Mouse (Mus musculus) kidney, postnatal 36 days (tissue): ENCODE data around the gene Slc13a4.

ENCODE experiments used
- DNase-seq, 2 experiments: peaks; one replicate each; pipeline ENCODE4 v3.0.0; 2021 to 2022; ENCODE audit warnings: mixed read lengths in 2 of 2

Slc13a4 gene

DNA sequence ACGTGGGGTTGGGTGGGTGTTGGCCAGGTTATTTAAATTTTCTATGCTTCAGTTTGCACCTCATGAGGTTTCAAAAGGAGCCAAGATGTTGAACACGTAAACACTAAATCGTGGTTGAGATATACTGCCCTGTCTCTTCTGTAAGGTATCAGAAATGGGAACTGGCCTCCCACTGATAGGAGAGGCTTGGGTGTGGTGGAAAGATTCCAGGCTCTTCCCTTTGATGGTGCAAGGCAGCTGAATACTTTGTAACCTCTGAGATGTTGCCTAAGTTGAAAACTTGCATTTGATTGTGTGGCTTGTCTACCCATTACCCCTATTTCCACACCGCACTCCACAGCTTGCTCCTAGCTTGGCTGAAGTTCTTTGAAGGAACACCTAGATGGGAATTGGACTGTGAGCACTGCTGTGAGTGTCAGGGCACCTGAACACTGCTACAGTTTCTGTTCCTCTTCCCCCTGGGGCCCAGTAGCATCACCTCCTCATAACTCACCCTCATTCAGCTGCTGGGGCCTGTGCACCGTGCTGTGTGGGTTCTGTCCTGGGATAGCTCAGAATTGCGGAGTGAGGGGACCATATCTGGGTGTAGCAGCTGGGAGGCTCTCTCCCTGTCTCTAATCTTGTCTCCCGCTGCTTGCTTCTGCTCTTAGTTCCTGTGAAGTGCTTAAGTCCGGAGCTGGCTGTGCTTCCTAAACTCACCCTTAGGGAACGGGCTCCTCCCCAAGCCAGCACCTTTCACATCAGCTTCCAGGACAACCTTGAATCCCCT is 53.6 kb downstream of the Slc13a4 start:
- no peak for DNase-seq

GRCm38 (mm10) chr6:35253474-35253873 is 54.5 kb downstream of the Slc13a4 start:
- no peak for DNase-seq

DNA sequence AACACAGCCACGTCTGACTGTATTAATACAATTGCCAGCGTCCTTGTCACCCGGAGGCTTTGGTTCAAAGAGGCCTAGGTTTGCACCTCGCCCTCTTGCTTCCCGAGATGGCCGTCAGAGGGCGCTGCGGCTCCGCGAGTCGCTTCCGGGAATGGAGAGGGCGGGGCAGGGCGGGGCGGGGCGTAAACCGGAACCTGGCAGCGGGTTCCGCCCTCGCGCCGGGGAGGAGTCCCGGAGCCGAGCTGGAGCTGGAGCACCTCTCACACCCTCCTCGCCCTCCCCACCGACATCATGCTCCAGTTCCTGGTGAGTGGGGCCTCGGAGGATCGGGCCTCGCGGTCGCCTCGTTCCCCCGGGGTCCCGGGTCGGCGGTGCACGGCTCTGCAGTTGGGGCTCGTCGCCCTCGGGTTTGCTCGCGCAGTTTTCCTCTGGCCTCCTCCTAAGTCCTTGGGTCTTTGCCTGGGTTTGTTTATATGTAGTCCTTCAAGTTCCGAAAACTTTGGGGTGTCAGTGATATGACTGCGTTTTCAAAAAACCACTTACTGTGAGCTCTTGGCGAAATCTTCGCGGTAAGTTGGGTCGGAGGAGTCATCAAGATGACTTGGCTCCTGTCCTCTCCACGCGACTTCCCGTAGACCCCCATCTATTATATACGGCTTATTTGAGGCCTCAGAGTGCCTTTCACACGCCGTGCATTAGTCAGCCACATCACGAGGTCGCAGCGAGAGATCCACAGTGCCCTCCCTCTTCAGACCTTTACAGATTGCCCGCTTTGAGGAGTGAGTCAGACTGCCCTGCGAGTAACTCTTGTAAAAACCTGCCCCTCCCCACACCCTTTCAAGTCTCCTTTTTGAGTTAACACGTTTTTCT is 55.2 kb downstream of the Slc13a4 start:
- DNase-seq = peak; percentile 87 to 95

- no peak for DNase-seq
Measured at GRCm38 (mm10) chr6:35251807-35252476, 56.0 kb downstream of the Slc13a4 start.

- DNase-seq = peak in 1 of 2 experiments; percentile 24
Measured at GRCm38 (mm10) chr6:35245086-35245485, 62.8 kb downstream of the Slc13a4 start.

DNA sequence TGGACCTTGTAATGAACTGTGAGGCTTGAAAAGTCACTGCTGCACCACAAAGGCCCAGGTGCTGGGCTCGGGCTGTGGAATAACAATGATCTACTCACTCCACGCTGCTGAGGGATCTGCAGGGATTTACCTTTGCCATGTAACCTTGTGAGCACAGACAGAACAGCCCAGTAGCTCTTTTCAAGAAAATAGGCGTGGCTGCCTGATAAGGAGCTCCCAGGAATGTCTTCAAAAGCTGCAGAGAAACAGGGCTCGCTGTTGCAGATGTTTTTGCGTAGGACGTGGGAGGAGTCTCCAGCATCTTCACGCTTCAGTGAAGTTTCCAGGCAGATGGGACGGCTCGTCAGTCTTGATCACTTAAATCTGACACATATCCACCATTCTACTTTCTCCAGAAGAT is 63.9 kb downstream of the Slc13a4 start:
- no peak for DNase-seq

- DNase-seq = no peak
Measured at GRCm38 (mm10) chr6:35243252-35243651, 64.7 kb downstream of the Slc13a4 start.

- no peak for DNase-seq
Measured at GRCm38 (mm10) chr6:35236108-35236785, 71.7 kb downstream of the Slc13a4 start.

GRCm38 (mm10) chr6:35229415-35229814 is 78.5 kb downstream of the Slc13a4 start:
- DNase-seq = no peak

DNA sequence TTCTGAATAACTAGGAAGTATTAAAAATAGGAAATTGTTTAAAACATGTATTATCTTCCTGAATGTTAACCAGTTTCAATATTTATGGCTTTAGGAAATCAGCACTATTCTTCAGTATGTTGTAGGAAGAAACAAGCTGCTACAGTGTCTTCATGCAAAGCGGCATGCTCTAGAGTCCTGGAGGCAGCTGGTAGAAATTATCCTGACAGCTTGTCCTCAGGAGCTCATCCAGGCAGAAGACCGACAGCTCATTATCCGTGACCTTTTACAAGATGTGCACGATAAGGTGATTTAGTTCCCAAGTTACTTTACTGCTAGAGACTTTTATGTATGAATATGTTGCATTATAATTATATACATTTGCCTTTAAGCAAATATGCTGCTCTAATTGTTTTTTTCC is 82.2 kb downstream of the Slc13a4 start:
- DNase-seq = no peak
